Mouse (Mus musculus): Measurements from ENCODE around the gene Nt5c3b.

The Nt5c3b gene

GRCm38 (mm10) chr11:100385016-100385415 lies 56.6 kb downstream of the Nt5c3b start:
- no peak for DNase-seq (ENCODE audit: extremely low spot score, low read depth, low spot score)

DNA sequence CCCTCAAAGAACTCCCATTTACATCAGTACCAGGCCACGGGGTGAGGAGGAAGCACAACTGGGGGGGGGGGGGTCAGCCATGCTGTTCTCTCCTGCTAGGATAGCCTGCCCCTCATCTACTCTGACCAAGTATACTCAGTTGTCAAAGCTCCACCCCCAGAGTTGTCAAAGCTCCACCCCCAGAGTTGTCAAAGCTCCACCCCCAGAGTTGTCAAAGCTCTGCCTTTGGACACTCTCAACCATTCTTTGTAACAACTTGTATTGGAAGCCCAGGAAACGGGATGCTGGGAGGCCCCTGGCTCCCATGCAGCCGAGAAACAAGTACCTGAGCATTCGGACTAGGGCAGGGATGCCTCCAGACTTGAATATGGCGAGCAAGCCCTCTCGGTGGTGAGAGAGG lies 58.9 kb downstream of the Nt5c3b start:
- DNase-seq (ENCODE audit: extremely low spot score, low read depth, low spot score), result no peak

DNA sequence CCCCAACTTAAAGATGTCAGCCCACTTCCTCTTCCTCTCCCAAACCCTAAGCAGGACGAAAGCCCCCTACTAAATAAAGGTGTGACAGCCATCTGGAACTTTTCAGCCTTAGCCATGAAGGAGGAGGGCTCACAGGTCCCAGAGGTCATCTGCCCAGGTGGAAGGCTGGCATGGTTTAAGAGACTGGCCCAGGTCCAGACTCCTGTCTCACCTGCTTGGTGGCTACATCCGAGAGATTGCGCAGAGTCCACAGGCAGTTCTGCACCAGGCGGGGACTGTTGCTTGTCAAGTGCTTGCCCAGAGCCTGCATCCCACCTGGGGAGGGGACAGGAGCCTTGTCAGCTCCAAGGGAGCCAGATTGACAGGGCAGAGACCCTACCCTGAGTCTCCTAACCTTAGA lies 62.3 kb downstream of the Nt5c3b start:
- DNase-seq (ENCODE audit: extremely low spot score, low read depth, low spot score), result no peak

- DNase-seq (ENCODE audit: extremely low spot score, low read depth, low spot score), result no peak
These were observed 63.2 kb downstream of the Nt5c3b start for GRCm38 (mm10) chr11:100378446-100378845.

GRCm38 (mm10) chr11:100377989-100378388 lies 63.6 kb downstream of the Nt5c3b start:
- no peak for DNase-seq (ENCODE audit: extremely low spot score, low read depth, low spot score)

DNA sequence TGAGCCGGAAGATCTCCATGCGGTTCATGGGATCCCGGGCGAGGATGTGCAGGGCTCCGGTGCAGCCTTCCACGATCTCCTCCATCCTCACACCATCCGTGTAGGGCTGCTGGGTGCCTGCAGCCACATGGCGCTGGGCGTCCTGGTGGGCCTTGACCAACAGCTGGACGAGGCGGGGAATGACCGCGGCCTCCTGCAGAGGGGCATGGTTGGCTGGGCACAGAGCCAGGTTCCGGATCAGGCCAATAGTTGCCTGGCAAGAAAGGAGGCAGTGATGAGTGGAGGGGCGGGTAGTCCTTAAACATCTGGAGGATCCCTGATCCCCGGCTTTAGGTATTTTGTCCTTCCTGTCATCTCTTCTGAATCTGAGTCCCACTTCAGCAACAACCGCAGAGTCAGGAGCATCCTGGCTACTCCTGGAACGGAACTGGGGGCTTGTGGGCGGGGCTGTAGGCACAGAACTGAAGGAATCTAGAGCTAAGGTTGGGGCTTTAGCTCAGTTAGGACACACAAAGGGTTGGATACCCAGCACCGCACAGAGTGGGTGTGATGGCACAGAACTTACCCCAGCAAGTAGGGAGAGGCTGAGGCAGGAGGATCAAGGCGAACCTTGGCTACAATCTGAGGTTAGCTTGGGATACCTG lies 64.7 kb downstream of the Nt5c3b start:
- DNase-seq (ENCODE audit: extremely low spot score, low read depth, low spot score), result no peak

DNA sequence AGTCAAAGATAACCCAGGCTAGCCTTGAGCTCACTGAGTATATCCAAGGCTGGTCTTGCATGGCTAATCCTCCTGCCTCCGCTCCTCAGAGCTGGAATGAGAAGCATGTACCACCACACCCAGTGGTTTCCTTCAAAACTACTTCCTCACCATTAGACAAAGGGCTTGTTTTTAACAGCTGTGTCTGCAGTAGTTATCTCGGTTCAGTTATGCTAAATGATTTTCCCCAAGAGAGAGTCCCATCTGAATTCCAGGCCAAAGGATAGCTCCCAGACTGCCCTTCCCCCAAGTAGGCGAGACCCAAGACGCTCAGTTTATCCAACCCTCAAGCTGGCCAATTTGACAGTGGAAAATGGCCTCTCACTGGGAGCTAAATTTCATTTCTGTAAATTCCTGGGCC lies 65.6 kb downstream of the Nt5c3b start:
- no peak for DNase-seq (ENCODE audit: extremely low spot score, low read depth, low spot score)

GRCm38 (mm10) chr11:100375127-100375526 lies 66.5 kb downstream of the Nt5c3b start:
- DNase-seq (ENCODE audit: extremely low spot score, low read depth, low spot score), result no peak

All from hindlimb bud, embryonic 11.5 days (tissue).